Mouse (Mus musculus): Measurements from ENCODE around the gene Letmd1.

The Letmd1 gene

GRCm38 (mm10) chr15:100508454-100509167, 39.8 kb downstream of the Letmd1 start:
- no peak for DNase-seq

DNA sequence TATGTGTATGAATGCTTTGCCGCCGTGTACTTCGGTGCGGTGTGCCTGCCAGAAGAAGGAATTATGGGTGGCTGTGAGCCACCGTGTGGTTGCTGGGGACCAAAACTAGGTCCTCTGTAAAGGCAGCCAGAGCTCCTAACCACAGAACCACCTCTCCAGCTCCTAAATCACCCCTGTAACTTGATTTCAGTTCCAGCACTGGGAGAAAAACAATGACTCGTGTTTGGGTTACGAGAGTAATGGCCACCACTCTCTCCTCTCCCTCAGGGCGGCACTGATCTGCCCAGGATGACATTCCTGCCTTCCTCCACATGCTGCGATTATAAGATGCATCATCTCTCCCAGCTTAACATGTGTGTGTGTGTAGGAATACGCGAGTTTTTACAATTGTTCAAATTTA, 41.2 kb downstream of the Letmd1 start:
- no peak for DNase-seq

GRCm38 (mm10) chr15:100513387-100513786, 44.6 kb downstream of the Letmd1 start:
- DNase-seq = no peak

GRCm38 (mm10) chr15:100515121-100515520, 46.3 kb downstream of the Letmd1 start:
- no peak for DNase-seq

DNA sequence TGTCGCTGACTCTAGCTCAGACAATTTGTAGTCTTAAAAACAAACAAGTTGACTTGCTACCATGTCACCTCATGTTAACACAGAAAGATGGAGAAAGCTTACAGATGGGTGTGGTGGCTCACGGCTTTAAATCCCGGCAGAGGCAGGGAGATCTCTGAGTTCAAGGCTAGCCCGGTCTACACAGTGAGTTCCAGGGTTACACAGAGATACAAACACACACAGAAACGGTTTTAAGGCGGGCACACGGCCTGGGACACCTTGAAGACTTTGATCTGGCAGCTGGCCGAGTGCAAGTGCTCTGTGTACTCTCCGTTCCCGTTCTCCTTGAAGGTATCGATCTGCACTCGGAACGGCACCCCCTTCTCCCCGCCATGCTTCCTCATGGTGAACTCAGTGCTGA, 51.5 kb downstream of the Letmd1 start:
- DNase-seq = no peak

- no peak for DNase-seq
Observed at GRCm38 (mm10) chr15:100525405-100525804, 56.6 kb downstream of the Letmd1 start.

DNA sequence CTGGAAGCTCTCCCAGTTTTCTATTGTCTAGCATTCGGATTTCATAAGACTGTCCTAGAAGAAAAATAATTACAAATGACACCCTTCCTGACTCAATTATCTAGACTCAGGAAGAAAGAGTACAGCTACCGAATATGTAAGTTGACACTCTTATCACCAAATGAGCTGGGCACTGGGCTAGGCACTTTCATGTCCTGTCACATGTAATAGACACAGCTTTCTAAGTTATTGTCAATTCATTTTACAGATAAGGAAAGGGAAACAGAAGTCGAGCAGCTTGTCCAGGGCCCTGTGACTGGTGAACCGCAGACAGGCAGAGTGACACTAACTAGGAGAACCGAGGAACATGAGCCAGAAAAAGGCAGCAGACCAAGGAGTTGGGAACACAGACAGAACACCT, 59.1 kb downstream of the Letmd1 start:
- DNase-seq = no peak

Data from right cerebral cortex, adult 18-20 months (tissue).